Mouse (Mus musculus): ENCODE measurements at regions not wholly inside any gene's neighbourhood (a gene's known extent, or its start where the extent isn't known, plus 50 kb on each side); places are given as distances from the start of the nearest gene placed in this dataset.
A peak's percentile ranks its signal among the peaks of the same experiment; 100 is the strongest.

- no peak for DNase-seq (ENCODE audit: low spot score)
Observed at GRCm38 (mm10) chr12:99643016-99643415, 79.6 kb upstream of the Foxn3 start.

GRCm38 (mm10) chr12:99642131-99642895 lies 78.9 kb upstream of the Foxn3 start:
- DNase-seq (ENCODE audit: low spot score): no peak

- no peak for DNase-seq (ENCODE audit: low spot score)
Observed at GRCm38 (mm10) chr12:99641278-99641677, 77.9 kb upstream of the Foxn3 start.

GRCm38 (mm10) chr12:99640214-99641151 lies 77.1 kb upstream of the Foxn3 start:
- peak; percentile 28 for DNase-seq (ENCODE audit: low spot score)

GRCm38 (mm10) chr12:99639847-99640213 lies 76.4 kb upstream of the Foxn3 start:
- DNase-seq (ENCODE audit: low spot score): no peak

- DNase-seq (ENCODE audit: low spot score): no peak
Observed at GRCm38 (mm10) chr12:99639118-99639517, 75.7 kb upstream of the Foxn3 start.

GRCm38 (mm10) chr12:99637986-99638385 lies 74.6 kb upstream of the Foxn3 start:
- DNase-seq (ENCODE audit: low spot score): no peak

GRCm38 (mm10) chr12:99636234-99636633 lies 72.9 kb upstream of the Foxn3 start:
- DNase-seq (ENCODE audit: low spot score): no peak

- no peak for DNase-seq (ENCODE audit: low spot score)
Observed at GRCm38 (mm10) chr12:99635361-99635760, 72.0 kb upstream of the Foxn3 start.

- no peak for DNase-seq (ENCODE audit: low spot score)
Observed at GRCm38 (mm10) chr12:99634726-99635125, 71.3 kb upstream of the Foxn3 start.

GRCm38 (mm10) chr12:99633678-99634077 lies 70.3 kb upstream of the Foxn3 start:
- DNase-seq (ENCODE audit: low spot score): no peak

GRCm38 (mm10) chr12:99632988-99633387 lies 69.6 kb upstream of the Foxn3 start:
- no peak for DNase-seq (ENCODE audit: low spot score)

GRCm38 (mm10) chr12:99629606-99630005 lies 66.2 kb upstream of the Foxn3 start:
- no peak for DNase-seq (ENCODE audit: low spot score)

GRCm38 (mm10) chr12:99628421-99628820 lies 65.0 kb upstream of the Foxn3 start:
- DNase-seq (ENCODE audit: low spot score): no peak

- DNase-seq (ENCODE audit: low spot score): peak; percentile 86
Observed at GRCm38 (mm10) chr12:99627898-99628231, 64.5 kb upstream of the Foxn3 start.

- no peak for DNase-seq (ENCODE audit: low spot score)
Observed at GRCm38 (mm10) chr12:99627201-99627897, 64.0 kb upstream of the Foxn3 start.

GRCm38 (mm10) chr12:99626147-99626546 lies 62.8 kb upstream of the Foxn3 start:
- DNase-seq (ENCODE audit: low spot score): no peak

GRCm38 (mm10) chr12:99625094-99625493 lies 61.7 kb upstream of the Foxn3 start:
- DNase-seq (ENCODE audit: low spot score): no peak

- DNase-seq (ENCODE audit: low spot score): no peak
Observed at GRCm38 (mm10) chr12:99622238-99622637, 58.9 kb upstream of the Foxn3 start.

- no peak for DNase-seq (ENCODE audit: low spot score)
Observed at GRCm38 (mm10) chr12:99617241-99617804, 53.9 kb upstream of the Foxn3 start.

- DNase-seq (ENCODE audit: low spot score): no peak
Observed at GRCm38 (mm10) chr12:99614420-99614819, 51.0 kb upstream of the Foxn3 start.

Measured in heart, adult 8-10 months (tissue).